Mouse (Mus musculus) hindbrain, embryonic 12.5 days (tissue): ENCODE data around the gene Carf. TPM values are rescaled to one million over a fixed set of nuclear protein-coding genes. Genes with fewer than 3 reads are reported as not detected.
A peak's percentile ranks its signal among the peaks of the same experiment; 100 is the strongest.
"Not testable (repeated sequence)": the region's sequence is repeated elsewhere in the genome, so short reads cannot be mapped to it uniquely, and the experiment has no call there.

Experiments used
- ATAC-seq: fragments of 200-750 bp; cut with Nextera tagmentation; 2 replicates; pipeline ENCODE4 v1.8.0; 2017; ENCODE audit warnings: moderate TSS enrichment; ENCODE audit not compliant: low FRiP score
- H3K27ac ChIP-seq: fragments of 300-500 bp; sonication (generic); 2 replicates; pipeline ENCODE4 v1.5.1; 2016; ENCODE audit warnings: mild to moderate bottlenecking
- H3K27me3 ChIP-seq: fragments of 300-500 bp; sonication (generic); 2 replicates; pipeline ENCODE4 v1.6.1; 2016; ENCODE audit warnings: mild to moderate bottlenecking
- H3K36me3 ChIP-seq: fragments of 300-500 bp; sonication (generic); 2 replicates; pipeline ENCODE4 v1.6.1; 2016; ENCODE audit warnings: mild to moderate bottlenecking
- H3K4me1 ChIP-seq: fragments of 300-500 bp; sonication (generic); 2 replicates; pipeline ENCODE4 v1.6.1; 2016
- H3K4me2 ChIP-seq: fragments of 300-500 bp; sonication (generic); replicated peaks from 2 replicates; pipeline ENCODE4 v1.6.1; 2016; ENCODE audit warnings: mild to moderate bottlenecking
- H3K4me3 ChIP-seq: fragments of 300-500 bp; sonication (generic); 2 replicates; pipeline ENCODE4 v1.5.1; 2016; ENCODE audit warnings: mild to moderate bottlenecking
- H3K9ac ChIP-seq: fragments of 300-500 bp; sonication (generic); 2 replicates; pipeline ENCODE4 v1.6.1; 2016; ENCODE audit warnings: mild to moderate bottlenecking, moderate library complexity
- H3K9me3 ChIP-seq: fragments of 300-500 bp; sonication (generic); replicated peaks from 2 replicates; pipeline ENCODE4 v1.6.1; 2016; ENCODE audit warnings: mild to moderate bottlenecking
- WGBS: fragments of 180-500 bp; shearing (Covaris S2); methylation state at CpG from one replicate; pipeline ENCODE4 v1.1.7; 2016; 5-methylcytosine and 5-hydroxymethylcytosine counted together
- polyA plus RNA-seq: library from polyadenylated mRNA; unstranded; fragments of >200 nt; fragmentation: Nextera tagmentation; extraction: Ambion mirVana; gene quantifications from 2 replicates; pipeline ENCODE4 v1.2.1, GENCODE M21; 2016

Gene Carf
- polyA plus RNA-seq, 1 experiment from 2014 or later = 7.3 TPM

- Histone ChIP-seq H3K27ac (no peak overlapping the region), H3K27me3 (no peaks in the 10 kb centered on the region), H3K36me3 (peaks cover 3% of the 10 kb centered on the region; the same call in 1 of the 2 replicates), H3K9ac (no peak overlapping the region), H3K4me1 (no peaks in the 10 kb centered on the region), H3K4me3 (no peak overlapping the region), H3K4me2 (no peak overlapping the region), H3K9me3 (no peaks in the 10 kb centered on the region)
- 85% methylated on average over 7 of the region's 7 CpGs for WGBS
- no peak for ATAC-seq
Observed at GRCm38 (mm10) chr1:60117721-60118455, 19.8 kb downstream of the Carf start.

GRCm38 (mm10) chr1:60137346-60137745 is 39.3 kb downstream of the Carf start:
- ATAC-seq = no peak
- Histone ChIP-seq H3K4me3 (no peak overlapping the region), H3K9ac (no peak overlapping the region), H3K27me3 (no peaks in the 10 kb centered on the region), H3K4me2 (no peak overlapping the region), H3K27ac (no peak overlapping the region), H3K4me1 (no peaks in the 10 kb centered on the region), H3K36me3 (0 out of 2 replicates have a peak, but pooled peaks cover 3% of the 10 kb centered on the region), H3K9me3 (no peaks in the 10 kb centered on the region)
- 41% methylated on average over 9 of the region's 9 CpGs for WGBS

GRCm38 (mm10) chr1:60152700-60153099 is 54.7 kb downstream of the Carf start:
- H3K27ac ChIP-seq = no peak overlapping the region
- H3K4me1 ChIP-seq = no peaks in the 10 kb centered on the region
- WGBS = 68% methylated on average over 5 of the region's 5 CpGs
- H3K27me3 ChIP-seq = no peaks in the 10 kb centered on the region
- no peak overlapping the region for H3K4me3 ChIP-seq
- H3K4me2 ChIP-seq = no peak overlapping the region
- H3K36me3 ChIP-seq = peaks cover 3% of the 10 kb centered on the region; the same call in 1 of the 2 replicates
- no peaks in the 10 kb centered on the region for H3K9me3 ChIP-seq
- H3K9ac ChIP-seq = no peak overlapping the region
- ATAC-seq = no peak

GRCm38 (mm10) chr1:60156651-60157050 is 58.6 kb downstream of the Carf start:
- Histone ChIP-seq H3K9me3 (no peaks in the 10 kb centered on the region), H3K36me3 (no peaks in the 10 kb centered on the region), H3K9ac (no peak overlapping the region), H3K27ac (no peak overlapping the region), H3K27me3 (no peaks in the 10 kb centered on the region), H3K4me2 (no peak overlapping the region), H3K4me3 (no peak overlapping the region), H3K4me1 (no peaks in the 10 kb centered on the region)
- ATAC-seq = no peak
- 88% methylated on average over 7 of the region's 7 CpGs for WGBS

- whole genome bisulfite sequencing = 46% methylated on average over 3 of the region's 3 CpGs
- Histone ChIP-seq H3K27ac (no peak overlapping the region), H3K36me3 (no peaks in the 10 kb centered on the region), H3K4me3 (no peak overlapping the region), H3K4me1 (no peaks in the 10 kb centered on the region), H3K9ac (no peak overlapping the region), H3K9me3 (no peaks in the 10 kb centered on the region), H3K27me3 (no peaks in the 10 kb centered on the region), H3K4me2 (no peak overlapping the region)
- no peak for ATAC-seq
Observed at GRCm38 (mm10) chr1:60158411-60158810, 60.4 kb downstream of the Carf start.

GRCm38 (mm10) chr1:60163676-60164075 is 65.6 kb downstream of the Carf start:
- Histone ChIP-seq H3K27ac (no peak overlapping the region), H3K9ac (no peak overlapping the region), H3K36me3 (no peaks in the 10 kb centered on the region), H3K4me2 (no peak overlapping the region), H3K27me3 (no peaks in the 10 kb centered on the region), H3K9me3 (no peaks in the 10 kb centered on the region), H3K4me1 (no peaks in the 10 kb centered on the region), H3K4me3 (no peak overlapping the region)
- WGBS = 87% methylated on average over 3 of the region's 3 CpGs
- no peak for ATAC-seq

- Histone ChIP-seq H3K9ac (no peak overlapping the region), H3K36me3 (no peaks in the 10 kb centered on the region), H3K4me2 (no peak overlapping the region), H3K9me3 (no peaks in the 10 kb centered on the region), H3K4me3 (no peak overlapping the region), H3K27ac (no peak overlapping the region), H3K27me3 (no peaks in the 10 kb centered on the region), H3K4me1 (no peaks in the 10 kb centered on the region)
- 80% methylated on average over 2 of the region's 2 CpGs for WGBS
- no peak for ATAC-seq
Observed at GRCm38 (mm10) chr1:60169626-60170025, 71.6 kb downstream of the Carf start.

- Histone ChIP-seq H3K4me2 (no peak overlapping the region), H3K9ac (no peak overlapping the region), H3K4me3 (no peak overlapping the region), H3K36me3 (no peaks in the 10 kb centered on the region), H3K27ac (no peak overlapping the region), H3K4me1 (no peaks in the 10 kb centered on the region), H3K9me3 (no peaks in the 10 kb centered on the region), H3K27me3 (no peaks in the 10 kb centered on the region)
- no peak for ATAC-seq
- WGBS = 78% methylated on average over 2 of the region's 2 CpGs
Observed at GRCm38 (mm10) chr1:60170251-60170650, 72.2 kb downstream of the Carf start.

GRCm38 (mm10) chr1:60173119-60173518 is 75.1 kb downstream of the Carf start:
- Histone ChIP-seq H3K4me3 (no peak overlapping the region), H3K27ac (no peak overlapping the region), H3K9ac (no peak overlapping the region), H3K27me3 (no peaks in the 10 kb centered on the region), H3K4me1 (no peaks in the 10 kb centered on the region), H3K4me2 (no peak overlapping the region), H3K36me3 (no peaks in the 10 kb centered on the region), H3K9me3 (no peaks in the 10 kb centered on the region)
- ATAC-seq = no peak
- 87% methylated on average over 3 of the region's 3 CpGs for WGBS

GRCm38 (mm10) chr1:60177814-60178213 is 79.8 kb downstream of the Carf start:
- not testable (repeated sequence) for H3K9ac ChIP-seq, H3K27ac ChIP-seq, H3K9me3 ChIP-seq, H3K4me3 ChIP-seq, H3K36me3 ChIP-seq, ATAC-seq, H3K27me3 ChIP-seq, H3K4me2 ChIP-seq, H3K4me1 ChIP-seq
- 76% methylated on average over 1 of the region's 1 CpGs for WGBS

- ATAC-seq = no peak
- WGBS = 16% methylated on average over 4 of the region's 4 CpGs
- Histone ChIP-seq H3K4me1 (peaks cover 8% of the 10 kb centered on the region; the same call in 1 of the 2 replicates), H3K4me2 (peak overlapping the region; percentile 51), H3K36me3 (no peaks in the 10 kb centered on the region), H3K27me3 (no peaks in the 10 kb centered on the region), H3K9ac (peak overlapping the region; percentile 88), H3K27ac (peak overlapping the region; percentile 97), H3K9me3 (no peaks in the 10 kb centered on the region), H3K4me3 (peak overlapping the region; percentile 84; the same call in 1 of the 2 replicates)
Observed at GRCm38 (mm10) chr1:60179376-60179775, 81.3 kb downstream of the Carf start.

GRCm38 (mm10) chr1:60179932-60180783 is 82.1 kb downstream of the Carf start, which contains the start of gene Nbeal1:
TSS of gene Nbeal1 (plus strand) at chr1:60180599.
- peaks cover 8% of the 10 kb centered on the region; the same call in 1 of the 2 replicates for H3K4me1 ChIP-seq
- H3K4me2 ChIP-seq = peak within 1 kb of the TSS; percentile 51
- no peaks in the 10 kb centered on the region for H3K27me3 ChIP-seq
- H3K9me3 ChIP-seq = no peaks in the 10 kb centered on the region
- WGBS = under 1% methylated on average over 72 of the region's 74 CpGs
- ATAC-seq = peak; percentile 99
- peak within 1 kb of the TSS; percentile 97 for H3K27ac ChIP-seq
- peak within 1 kb of the TSS; percentile 88 for H3K9ac ChIP-seq
- no peaks in the 10 kb centered on the region for H3K36me3 ChIP-seq
- H3K4me3 ChIP-seq = peak within 1 kb of the TSS; percentile 84
